Mouse (Mus musculus): Measurements from ENCODE around the gene Zfp365.
A peak's percentile ranks its signal among the peaks of the same experiment; 100 is the strongest.

- TF ChIP-seq POLR2A (IDR thresholded peaks at IDR 0.05; ENCODE audit: extremely low read depth, insufficient read depth, low read length) (no peak), CTCF (IDR thresholded peaks at IDR 0.05; ENCODE audit: low read depth, low read length) (peak; percentile 87)
These were observed 40.7 kb downstream of the Zfp365 start for GRCm38 (mm10) chr10:67871811-67872210.

Measured in liver, adult 2 months (tissue).